Mouse (Mus musculus) heart, embryonic 14.5 days (tissue): Measurements from ENCODE around the gene Hc. TPM values are rescaled to one million over a fixed set of nuclear protein-coding genes. Genes with fewer than 3 reads are reported as not detected.

ENCODE experiments used
- ATAC-seq: fragments of 200-750 bp; cut with Nextera tagmentation; 2 replicates; pipeline ENCODE4 v1.8.0; 2017; ENCODE audit warnings: low read depth, moderate TSS enrichment; ENCODE audit not compliant: insufficient number of reproducible peaks, insufficient read depth, low FRiP score
- H3K27ac ChIP-seq, 2 experiments: fragments of 200-500 bp in 1 of 2; fragments of 300-500 bp in 1 of 2; sonication (generic) in 1 of 2; replicated peaks in 1 of 2; 2 replicates each; pipeline ENCODE4 v1.5.1; 2012 to 2014; ENCODE audit warnings: low read depth in 2 of 2, low read length in 2 of 2, control low read depth in 1 of 2, mild to moderate bottlenecking in 1 of 2, mixed read lengths in 1 of 2; ENCODE audit not compliant: control insufficient read depth in 1 of 2, insufficient read depth in 1 of 2
- H3K27me3 ChIP-seq: fragments of 300-500 bp; sonication (generic); 2 replicates; pipeline ENCODE4 v1.6.1; 2014; ENCODE audit warnings: mild to moderate bottlenecking, low read length, control low read depth; ENCODE audit not compliant: control insufficient read depth, insufficient read depth
- H3K36me3 ChIP-seq: fragments of 300-500 bp; sonication (generic); 2 replicates; pipeline ENCODE4 v1.6.1; 2014; ENCODE audit warnings: mild to moderate bottlenecking, control low read depth, low read length, mixed read lengths; ENCODE audit not compliant: control insufficient read depth, insufficient read depth
- H3K4me1 ChIP-seq, 2 experiments: fragments of 200-500 bp in 1 of 2; fragments of 300-500 bp in 1 of 2; sonication (generic) in 1 of 2; 2 replicates each; pipeline ENCODE4 v1.6.1; 2012 to 2014; ENCODE audit warnings: low read length in 2 of 2, control low read depth in 1 of 2, mixed read lengths in 1 of 2; ENCODE audit not compliant: control insufficient read depth in 2 of 2, insufficient read depth in 2 of 2
- H3K4me2 ChIP-seq: fragments of 300-500 bp; sonication (generic); 2 replicates; pipeline ENCODE4 v1.6.1; 2014; ENCODE audit warnings: mild to moderate bottlenecking, low read length
- H3K4me3 ChIP-seq, 2 experiments: fragments of 200-500 bp in 1 of 2; fragments of 300-500 bp in 1 of 2; sonication (generic) in 1 of 2; 2 replicates each; pipeline ENCODE4 v1.5.1; 2012 to 2014; ENCODE audit warnings: low read length in 2 of 2, mild to moderate bottlenecking in 2 of 2, control low read depth in 1 of 2, low read depth in 1 of 2, moderate library complexity in 1 of 2; ENCODE audit not compliant: control insufficient read depth in 1 of 2, insufficient read depth in 1 of 2
- H3K9ac ChIP-seq: fragments of 300-500 bp; sonication (generic); 2 replicates; pipeline ENCODE4 v1.6.1; 2014; ENCODE audit warnings: mild to moderate bottlenecking, low read length
- H3K9me3 ChIP-seq: fragments of 300-500 bp; sonication (generic); 2 replicates; pipeline ENCODE4 v1.6.1; 2016; ENCODE audit warnings: low read length, control low read depth; ENCODE audit not compliant: control insufficient read depth
- WGBS: fragments of 180-500 bp; shearing (Covaris S2); extraction: QIAGEN DNeasy Blood & Tissue Kit; methylation state at CpG from one replicate; pipeline ENCODE4 v1.1.7; 2014; 5-methylcytosine and 5-hydroxymethylcytosine counted together
- polyA plus RNA-seq: library from polyadenylated mRNA; unstranded; fragments of >200 nt; fragmentation: Nextera tagmentation; extraction: Ambion mirVana; gene quantifications from 2 replicates; pipeline ENCODE4 v1.2.1, GENCODE M21; 2014

Gene Hc
- polyA plus RNA-seq, 1 experiment from 2014 or later = not detected

GRCm38 (mm10) chr2:34938269-34939208 is 122.7 kb downstream of the Hc start:
- Histone ChIP-seq H3K9me3 (no peaks in the 10 kb centered on the region), H3K9ac (no peak overlapping the region), H3K4me2 (no peak overlapping the region), H3K27me3 (no peaks in the 10 kb centered on the region; the same call in 1 of the 2 replicates), H3K36me3 (no peaks in the 10 kb centered on the region), H3K4me3 (no peak overlapping the region), H3K27ac (0 out of 4 replicates have a peak overlapping the region, but pooled peaks of 1 of the 2 experiments have one; percentile 10), H3K4me1 (peaks cover 9 to 18% of the 10 kb centered on the region in 2 experiments)
- 49% methylated on average over 8 of the region's 8 CpGs for whole genome bisulfite sequencing
- peak; percentile 78 for ATAC-seq

GRCm38 (mm10) chr2:34937460-34937859 is 123.8 kb downstream of the Hc start:
- no peaks in the 10 kb centered on the region; the same call in 1 of the 2 replicates for H3K27me3 ChIP-seq
- H3K9ac ChIP-seq = no peak overlapping the region
- no peak overlapping the region for H3K4me2 ChIP-seq
- H3K4me1 ChIP-seq = peaks cover 9 to 18% of the 10 kb centered on the region in 2 experiments
- no peak overlapping the region for H3K4me3 ChIP-seq
- ATAC-seq = no peak
- no peak overlapping the region for H3K27ac ChIP-seq
- 58% methylated on average over 5 of the region's 5 CpGs for WGBS
- H3K9me3 ChIP-seq = no peaks in the 10 kb centered on the region
- no peaks in the 10 kb centered on the region for H3K36me3 ChIP-seq

Other genes with a start within 250 kb of the Hc start
- 51.0 and 65.8 TPM in 2 replicates for gene Fbxw2, start 235.1 kb downstream of the Hc start, polyA plus RNA-seq
- not detected in 2 replicates for gene Gm34653, start 228.4 kb downstream of the Hc start, polyA plus RNA-seq
- 0.20 and 0.24 TPM in 2 replicates for gene Cutal, start 187.0 kb downstream of the Hc start, polyA plus RNA-seq
- gene Psmd5, start 186.5 kb downstream of the Hc start, polyA plus RNA-seq = 59.2 and 62.2 TPM in 2 replicates
- 3.0 and 3.1 TPM in 2 replicates for gene Phf19, start 147.4 kb downstream of the Hc start, polyA plus RNA-seq
- gene Traf1, start 99.7 kb downstream of the Hc start, polyA plus RNA-seq = 1.8 and 2.0 TPM in 2 replicates
- gene AI182371, start 40.1 kb upstream of the Hc start, polyA plus RNA-seq = 0.16 and 0.27 TPM in 2 replicates
- 21.0 and 22.5 TPM in 2 replicates for gene Cntrl, start 48.1 kb upstream of the Hc start, polyA plus RNA-seq
- 251 and 262 TPM in 2 replicates for gene Rab14, start 139.7 kb upstream of the Hc start, polyA plus RNA-seq
- gene Gsn, start 194.9 kb upstream of the Hc start, polyA plus RNA-seq = 328 and 342 TPM in 2 replicates